Mouse (Mus musculus) heart, adult 18-20 months (tissue): ENCODE data around the gene Tfam. TPM values are rescaled to one million over a fixed set of nuclear protein-coding genes. Genes with fewer than 3 reads are reported as not detected.

Experiments used
- total RNA-seq, 2 experiments: library from RNA; stranded (reverse); gene quantifications; 2 replicates each; pipeline ENCODE4 v1.2.3; 2021

The Tfam gene
- total RNA-seq, 2 experiments from 2014 or later: 65.6 to 73.7 TPM

Other genes starting within 250 kb of the Tfam start
- gene Bicc1, start 78.6 kb downstream of the Tfam start, total RNA-seq: 10 to 100 TPM; 11.8 to 13.1 TPM
- gene Ube2d1, start 47.0 kb upstream of the Tfam start, total RNA-seq: 10 to 100 TPM; 39.5 to 41.9 TPM
- gene Cisd1, start 106.7 kb upstream of the Tfam start, total RNA-seq: 100 to 1,000 TPM; 349 to 364 TPM
- gene Ipmk, start 109.5 kb upstream of the Tfam start, total RNA-seq: 10 to 100 TPM; 15.0 to 16.7 TPM